Mouse (Mus musculus): Measurements from ENCODE around the gene Bola1. TPM values are rescaled to one million over a fixed set of nuclear protein-coding genes. Genes with fewer than 3 reads are reported as not detected.

Bola1 gene
- 3.8 TPM for polyA plus RNA-seq (2014; fragmentation: Illumina TruSeq; extraction: RNeasy Lipid Tissue Mini Kit (QIAGEN cat#74804); ENCODE audit: low read depth, low replicate concordance)

GRCm38 (mm10) chr3:96219661-96220130 is at the start of gene Bola1, which contains the start of gene Hist2h2ab:
Gene Bola1, minus strand, starts transcription at chr3:96219709.
Gene Hist2h2ab, plus strand, starts transcription at chr3:96219865.

GRCm38 (mm10) chr3:96268051-96268775 is 48.7 kb upstream of the Bola1 start, which contains the start of gene Hist2h3b:
Gene Hist2h3b, plus strand, starts transcription at chr3:96268654.

GRCm38 (mm10) chr3:96262979-96263550 is 43.6 kb upstream of the Bola1 start, which contains the start of gene Hist2h4:
Gene Hist2h4, minus strand, starts transcription at chr3:96263311.

GRCm38 (mm10) chr3:96246427-96246856 is 26.9 kb upstream of the Bola1 start, which contains the start of gene Hist2h3c1:
Gene Hist2h3c1, plus strand, starts transcription at chr3:96246685.

GRCm38 (mm10) chr3:96245003-96245886 is 25.7 kb upstream of the Bola1 start, which contains the start of gene Hist2h2aa1:
Gene Hist2h2aa1, plus strand, starts transcription at chr3:96245497.

GRCm38 (mm10) chr3:96239949-96240798 is 20.7 kb upstream of the Bola1 start, which contains the start of gene Hist2h2aa2:
Gene Hist2h2aa2, minus strand, starts transcription at chr3:96240276.

GRCm38 (mm10) chr3:96238954-96239793 is 19.7 kb upstream of the Bola1 start, which contains the start of gene Hist2h3c2:
Gene Hist2h3c2, minus strand, starts transcription at chr3:96239127.

GRCm38 (mm10) chr3:96220765-96221639 is 1.5 kb upstream of the Bola1 start, which contains the start of the genes Hist2h2ac and Hist2h2be:
Gene Hist2h2ac, minus strand, starts transcription at chr3:96220880.
Gene Hist2h2be, plus strand, starts transcription at chr3:96221119.

GRCm38 (mm10) chr3:96180727-96181477 is 38.6 kb downstream of the Bola1 start, which contains the start of gene Sv2a:
Gene Sv2a, plus strand, starts transcription at chr3:96181151.

GRCm38 (mm10) chr3:96172197-96173178 is 47.0 kb downstream of the Bola1 start, which contains the start of gene Sf3b4:
Gene Sf3b4, plus strand, starts transcription at chr3:96172332.

GRCm38 (mm10) chr3:96161869-96162840 is 57.4 kb downstream of the Bola1 start, which contains the start of gene Mtmr11:
Gene Mtmr11, plus strand, starts transcription at chr3:96162004.

Measured in testis, adult 10 weeks (tissue).